Mouse (Mus musculus) bone marrow macrophage, adult 2 months (primary cell): ENCODE data around the gene Rasgef1c.

Source experiments
- CTCF ChIP-seq: IDR thresholded peaks from 2 replicates; pipeline ENCODE4 v1.5.1; 2012; ENCODE audit warnings: low read depth, mild to moderate bottlenecking, low read length, moderate library complexity
- POLR2A ChIP-seq: IDR thresholded peaks from 2 replicates; pipeline ENCODE4 v1.6.1; 2012; ENCODE audit warnings: mild to moderate bottlenecking, low read depth, low read length, borderline replicate concordance

GRCm38 (mm10) chr11:49977963-49978568, 76.4 kb downstream of the Rasgef1c start:
- no peak for TF ChIP-seq CTCF
- TF ChIP-seq POLR2A, result no peak
